In genomic region chr14:80237552-80237951, GRCm38 (mm10) we compare ENCODE assay signal across 14 mouse cellular contexts.
"Had no signal": no experiment of that assay in that cellular context is flagged by ENCODE, and none has a peak within 500 bp of the region (broad histone marks: within the 10 kb centered on the region; RNA-seq: fewer than 3 reads in every experiment).

No protein-coding gene starts in this region.

- ATAC-seq: intestine, postnatal 0 days; liver, postnatal 0 days; midbrain, embryonic 15.5 days had no signal

- H3K27ac ChIP-seq: limb, embryonic 12.5 days; liver, embryonic 13.5 days; lung, embryonic 15.5 days; macrophage; midbrain, embryonic 15.5 days; neural tube, embryonic 12.5 days had no signal

- DNase-seq: kidney, adult 8-10 months; kidney, postnatal 25 days; liver; liver, embryonic 13.5 days; liver, postnatal 0 days; lung, postnatal 14 days; thymus, postnatal 36 days had no signal

- H3K4me3 ChIP-seq: limb, embryonic 12.5 days; liver, embryonic 13.5 days; lung, embryonic 15.5 days; megakaryocyte, embryonic 14.5 days; midbrain, embryonic 15.5 days; neural tube, embryonic 12.5 days had no signal
